Mouse (Mus musculus) neural tube, embryonic 15.5 days (tissue): ENCODE measurements at regions not wholly inside any gene's neighbourhood (a gene's known extent, or its start where the extent isn't known, plus 50 kb on each side); places are given as distances from the start of the nearest gene placed in this dataset.

Experiments used
- ATAC-seq: fragments of 200-750 bp; cut with Nextera tagmentation; 2 replicates; pipeline ENCODE4 v1.8.0; 2017; ENCODE audit warnings: mild to moderate bottlenecking, moderate TSS enrichment, moderate library complexity; ENCODE audit not compliant: low FRiP score
- H3K27ac ChIP-seq: fragments of 300-500 bp; sonication (generic); replicated peaks from 2 replicates; pipeline ENCODE4 v1.5.1; 2015; ENCODE audit warnings: mild to moderate bottlenecking, inconsistent platforms
- H3K27me3 ChIP-seq: fragments of 300-500 bp; sonication (generic); replicated peaks from 2 replicates; pipeline ENCODE4 v1.6.1; 2015; ENCODE audit warnings: inconsistent platforms
- H3K36me3 ChIP-seq: fragments of 300-500 bp; sonication (generic); 2 replicates; pipeline ENCODE4 v1.6.1; 2015; ENCODE audit warnings: inconsistent platforms
- H3K4me1 ChIP-seq: fragments of 300-500 bp; sonication (generic); 2 replicates; pipeline ENCODE4 v1.6.1; 2015; ENCODE audit warnings: inconsistent platforms
- H3K4me2 ChIP-seq: fragments of 300-500 bp; sonication (generic); 2 replicates; pipeline ENCODE4 v1.6.1; 2015; ENCODE audit warnings: inconsistent platforms, mild to moderate bottlenecking, moderate library complexity
- H3K4me3 ChIP-seq: fragments of 300-500 bp; sonication (generic); replicated peaks from 2 replicates; pipeline ENCODE4 v1.5.1; 2015; ENCODE audit warnings: mild to moderate bottlenecking, inconsistent platforms
- H3K9ac ChIP-seq: fragments of 300-500 bp; sonication (generic); replicated peaks from 2 replicates; pipeline ENCODE4 v1.6.1; 2015; ENCODE audit warnings: mild to moderate bottlenecking, inconsistent platforms
- H3K9me3 ChIP-seq: fragments of 300-500 bp; sonication (generic); replicated peaks from 2 replicates; pipeline ENCODE4 v1.6.1; 2016; ENCODE audit warnings: inconsistent platforms
- WGBS: fragments of 180-500 bp; shearing (Covaris S2); methylation state at CpG from one replicate; pipeline ENCODE4 v1.1.7; 2015; ENCODE audit warnings: mixed read lengths; 5-methylcytosine and 5-hydroxymethylcytosine counted together

DNA sequence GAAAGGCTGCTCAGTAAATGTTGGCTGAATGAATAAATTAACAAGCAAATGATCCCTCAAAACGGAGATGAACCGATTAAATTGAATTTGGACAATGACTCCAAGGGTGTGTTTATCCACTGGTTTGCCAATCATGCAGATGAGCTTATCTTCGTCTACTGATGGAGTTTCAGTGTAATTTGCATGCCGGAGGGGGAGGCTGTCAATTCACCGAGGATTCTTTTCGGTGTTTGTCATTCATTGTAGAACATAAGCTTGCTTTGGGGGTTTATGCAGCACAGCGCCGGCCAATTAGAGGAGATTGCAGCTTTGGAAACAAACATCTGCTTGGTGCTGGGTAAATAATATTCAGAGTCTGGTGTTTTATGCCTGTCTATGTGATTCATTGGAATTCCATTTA lies 132.7 kb downstream of the Otoa start:
- Histone ChIP-seq H3K36me3 (no peaks in the 10 kb centered on the region), H3K4me1 (0 out of 2 replicates have a peak, but pooled peaks cover 7% of the 10 kb centered on the region), H3K27ac (no peak overlapping the region), H3K27me3 (no peaks in the 10 kb centered on the region), H3K4me2 (no peak overlapping the region), H3K4me3 (no peak overlapping the region), H3K9ac (no peak overlapping the region), H3K9me3 (no peaks in the 10 kb centered on the region)
- peak; percentile 52; the same call in 1 of the 2 replicates for ATAC-seq
- WGBS: 53% methylated on average over 8 of the region's 8 CpGs

DNA sequence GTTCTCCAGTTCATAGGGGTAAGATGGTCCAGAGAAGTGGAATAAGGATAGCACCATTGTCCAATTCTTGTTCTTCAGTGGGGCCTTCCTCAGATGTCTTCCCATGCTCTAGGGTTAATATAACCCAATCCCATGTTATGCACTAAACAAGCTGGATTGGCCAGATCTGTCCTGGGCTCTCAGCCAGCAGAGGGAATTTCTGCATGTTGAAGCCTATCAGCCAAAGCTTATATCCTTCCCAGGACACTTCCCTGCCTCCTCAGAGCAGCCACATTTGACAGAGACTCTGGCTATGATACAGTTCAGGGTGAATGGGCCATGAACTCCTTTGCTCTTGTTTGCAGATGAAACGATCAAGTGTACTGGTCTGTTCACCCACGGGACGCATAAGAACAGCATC lies 133.6 kb downstream of the Otoa start:
- Histone ChIP-seq H3K9ac (no peak overlapping the region), H3K4me1 (0 out of 2 replicates have a peak, but pooled peaks cover 7% of the 10 kb centered on the region), H3K9me3 (no peaks in the 10 kb centered on the region), H3K4me2 (no peak overlapping the region), H3K36me3 (no peaks in the 10 kb centered on the region), H3K27me3 (no peaks in the 10 kb centered on the region), H3K27ac (0 out of 2 replicates have a peak overlapping the region, but pooled peaks have one; percentile 23), H3K4me3 (no peak overlapping the region)
- ATAC-seq: no peak
- 73% methylated on average over 3 of the region's 3 CpGs for WGBS

DNA sequence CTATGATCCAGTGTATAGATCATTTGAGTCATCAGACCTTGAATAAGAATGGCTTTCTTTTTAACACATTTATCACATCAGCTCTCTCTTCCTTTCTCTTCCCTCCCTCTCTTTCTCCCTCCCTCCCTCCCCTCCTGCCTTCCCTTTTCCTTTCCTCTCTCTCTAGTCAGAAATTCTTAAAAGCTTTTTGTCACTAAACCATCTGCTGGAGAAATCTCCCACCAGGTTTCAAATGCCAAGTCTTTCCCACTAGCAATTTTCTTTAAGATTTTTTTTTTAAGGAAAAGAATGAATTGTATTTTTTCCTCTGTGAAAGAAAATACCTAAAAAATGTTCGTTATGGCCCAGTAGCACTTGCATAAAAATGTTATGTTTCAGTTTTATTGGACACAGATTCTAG lies 134.3 kb downstream of the Otoa start:
- H3K36me3 ChIP-seq: no peaks in the 10 kb centered on the region
- H3K27me3 ChIP-seq: no peaks in the 10 kb centered on the region
- H3K9me3 ChIP-seq: no peaks in the 10 kb centered on the region
- ATAC-seq: no peak
- 0 out of 2 replicates have a peak, but pooled peaks cover 7% of the 10 kb centered on the region for H3K4me1 ChIP-seq
- no peak overlapping the region for H3K4me3 ChIP-seq
- H3K27ac ChIP-seq: no peak overlapping the region
- no peak overlapping the region for H3K9ac ChIP-seq
- H3K4me2 ChIP-seq: no peak overlapping the region
- 78% methylated on average over 1 of the region's 1 CpGs for WGBS

DNA sequence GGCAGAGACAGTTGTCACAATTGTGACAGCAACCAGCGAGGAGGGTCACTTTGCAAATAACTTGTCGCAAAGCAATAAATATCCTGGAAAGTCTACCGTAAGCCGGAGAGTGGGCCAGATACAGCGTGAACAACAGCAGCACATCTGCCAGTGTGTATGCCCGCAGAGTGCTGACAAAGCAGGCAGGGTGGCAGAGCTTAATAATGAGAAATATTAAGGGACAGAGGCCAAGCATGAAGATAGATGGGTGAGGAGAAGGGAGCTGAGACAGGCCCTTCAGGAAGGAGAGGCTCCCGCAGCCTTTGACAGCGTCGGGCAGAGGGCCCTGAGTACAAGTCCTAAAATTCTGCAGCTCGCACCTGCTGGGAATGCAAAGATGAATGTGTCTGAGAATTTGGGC lies 136.6 kb downstream of the Otoa start:
- H3K9me3 ChIP-seq: no peaks in the 10 kb centered on the region
- H3K36me3 ChIP-seq: no peaks in the 10 kb centered on the region
- H3K4me1 ChIP-seq: 0 out of 2 replicates have a peak, but pooled peaks cover 7% of the 10 kb centered on the region
- no peak for ATAC-seq
- no peak overlapping the region for H3K9ac ChIP-seq
- no peaks in the 10 kb centered on the region for H3K27me3 ChIP-seq
- no peak overlapping the region for H3K4me3 ChIP-seq
- no peak overlapping the region for H3K4me2 ChIP-seq
- H3K27ac ChIP-seq: no peak overlapping the region
- 46% methylated on average over 10 of the region's 10 CpGs for WGBS

DNA sequence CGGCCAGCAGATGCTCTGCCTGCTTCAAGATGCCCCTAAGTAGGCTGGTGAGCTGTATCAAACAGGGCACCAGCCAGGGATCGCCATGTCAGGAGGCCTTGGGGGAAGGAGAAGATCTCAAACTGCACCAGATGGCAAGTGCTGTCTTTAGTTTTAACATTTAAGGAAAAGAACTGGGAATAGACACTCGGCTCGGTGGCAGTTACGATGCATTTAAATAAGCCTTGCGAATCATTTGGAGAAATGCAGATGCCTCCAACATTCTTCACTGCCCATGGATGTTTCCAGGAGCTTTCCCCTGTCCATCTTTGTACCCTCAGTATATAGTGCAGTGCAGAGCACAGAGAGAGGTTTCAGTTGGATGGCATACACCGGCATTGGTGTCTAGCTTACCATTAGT lies 139.7 kb downstream of the Otoa start:
- ATAC-seq: no peak
- 0 out of 2 replicates have a peak, but pooled peaks cover 2% of the 10 kb centered on the region for H3K4me1 ChIP-seq
- no peaks in the 10 kb centered on the region for H3K9me3 ChIP-seq
- H3K27ac ChIP-seq: no peak overlapping the region
- no peaks in the 10 kb centered on the region for H3K27me3 ChIP-seq
- H3K4me3 ChIP-seq: no peak overlapping the region
- no peak overlapping the region for H3K9ac ChIP-seq
- H3K4me2 ChIP-seq: no peak overlapping the region
- H3K36me3 ChIP-seq: no peaks in the 10 kb centered on the region
- WGBS: 90% methylated on average over 7 of the region's 7 CpGs

DNA sequence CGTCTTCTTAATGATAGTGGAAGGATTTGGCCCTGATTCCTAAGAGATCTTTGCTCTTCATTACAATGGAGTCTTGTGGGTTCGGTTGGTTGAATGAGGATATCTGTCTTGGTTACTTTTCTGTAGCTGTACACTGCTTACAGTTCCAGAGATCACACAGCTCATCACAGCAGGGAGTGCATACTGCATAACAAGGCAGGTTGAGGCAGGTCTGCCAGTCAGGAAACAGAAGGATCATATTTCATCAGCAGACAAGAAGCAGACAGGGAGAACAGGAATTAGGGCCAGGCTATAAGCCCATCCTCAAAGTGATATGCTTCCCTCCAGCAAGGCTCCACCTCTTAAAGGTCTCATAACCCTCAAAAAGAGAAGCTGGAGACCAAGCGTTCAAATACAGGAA lies 150.4 kb downstream of the Otoa start:
- whole genome bisulfite sequencing: 84% methylated on average over 3 of the region's 3 CpGs
- no peak for ATAC-seq
- no peaks in the 10 kb centered on the region for H3K4me1 ChIP-seq
- H3K27ac ChIP-seq: no peak overlapping the region
- H3K4me3 ChIP-seq: no peak overlapping the region
- no peak overlapping the region for H3K9ac ChIP-seq
- H3K27me3 ChIP-seq: no peaks in the 10 kb centered on the region
- no peaks in the 10 kb centered on the region for H3K9me3 ChIP-seq
- H3K4me2 ChIP-seq: no peak overlapping the region
- H3K36me3 ChIP-seq: no peaks in the 10 kb centered on the region

DNA sequence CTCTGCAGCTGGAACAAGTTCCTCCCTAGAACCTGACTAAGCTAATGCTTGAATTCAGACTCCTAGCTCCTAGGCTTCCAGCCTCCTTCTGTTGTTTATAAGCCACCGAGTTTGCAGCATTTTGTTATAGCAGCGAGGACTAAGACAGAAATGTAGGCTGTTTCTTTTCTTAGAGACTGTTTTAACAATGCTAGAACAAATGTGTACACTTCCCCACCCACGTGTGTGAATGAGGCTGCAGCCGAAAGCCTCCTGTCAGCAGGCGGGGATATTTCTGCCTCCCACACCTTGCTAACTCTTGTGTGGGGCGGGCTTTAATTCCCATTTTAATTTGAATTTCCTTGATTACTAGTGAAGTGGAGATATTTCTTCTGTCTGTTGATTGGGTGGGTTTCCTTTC lies 153.4 kb downstream of the Otoa start:
- no peak for ATAC-seq
- H3K27me3 ChIP-seq: no peaks in the 10 kb centered on the region
- 88% methylated on average over 6 of the region's 6 CpGs for WGBS

DNA sequence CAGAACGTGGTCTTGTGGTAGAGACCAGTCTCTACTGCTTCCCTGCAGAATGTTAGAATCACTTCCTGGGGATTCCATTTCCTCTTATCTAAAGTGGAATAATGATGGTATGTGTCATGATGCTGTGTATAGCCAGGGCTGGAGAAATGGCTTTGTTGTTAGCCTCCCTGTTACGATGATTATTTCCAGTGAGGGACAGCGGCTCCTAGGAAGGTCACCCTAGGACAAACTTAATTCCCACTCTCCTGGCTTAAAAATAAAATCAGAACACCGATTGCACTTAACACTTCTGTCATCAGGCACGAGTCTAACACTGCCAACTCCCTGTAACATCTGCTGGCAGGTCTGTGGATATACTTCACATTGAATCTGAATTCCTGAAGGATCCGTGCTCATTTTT lies 151.9 kb upstream of the Hs3st2 start:
- Histone ChIP-seq H3K27me3 (no peaks in the 10 kb centered on the region), H3K36me3 (no peaks in the 10 kb centered on the region), H3K27ac (no peak overlapping the region), H3K9me3 (no peaks in the 10 kb centered on the region), H3K9ac (no peak overlapping the region), H3K4me3 (no peak overlapping the region), H3K4me2 (no peak overlapping the region), H3K4me1 (no peaks in the 10 kb centered on the region)
- 81% methylated on average over 6 of the region's 6 CpGs for WGBS
- ATAC-seq: no peak

More for the DNA sequence above, 153.4 kb downstream of the Otoa start:
- H3K36me3 ChIP-seq: no peaks in the 10 kb centered on the region
- no peak overlapping the region for H3K9ac ChIP-seq
- H3K4me1 ChIP-seq: no peaks in the 10 kb centered on the region
- H3K4me3 ChIP-seq: no peak overlapping the region
- no peak overlapping the region for H3K27ac ChIP-seq
- no peaks in the 10 kb centered on the region for H3K9me3 ChIP-seq
- H3K4me2 ChIP-seq: no peak overlapping the region

DNA sequence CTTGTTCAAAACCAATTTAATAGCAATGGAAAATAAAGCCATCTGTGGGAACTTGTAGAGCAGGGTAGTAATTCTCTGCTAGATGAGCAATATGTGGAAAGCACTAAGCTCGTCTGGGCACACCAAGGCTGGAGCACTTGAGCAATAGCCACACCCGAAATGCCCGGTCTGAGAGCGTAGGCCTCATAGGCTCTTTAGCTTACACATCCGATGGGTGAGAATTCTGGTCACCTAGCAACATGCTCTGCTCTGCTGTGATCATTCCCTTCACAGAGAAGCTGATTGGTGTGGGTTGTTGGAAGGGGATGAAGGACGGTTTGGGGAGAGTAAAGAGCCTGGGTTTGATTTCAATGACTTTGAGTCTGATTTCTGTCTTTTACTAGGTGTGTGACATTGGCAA lies 143.8 kb upstream of the Hs3st2 start:
- Histone ChIP-seq H3K27me3 (no peaks in the 10 kb centered on the region), H3K4me1 (no peaks in the 10 kb centered on the region), H3K9me3 (no peaks in the 10 kb centered on the region), H3K4me2 (no peak overlapping the region), H3K4me3 (no peak overlapping the region), H3K9ac (no peak overlapping the region), H3K27ac (no peak overlapping the region; the same call in 1 of the 2 replicates), H3K36me3 (no peaks in the 10 kb centered on the region)
- ATAC-seq: peak; percentile 50; the same call in 1 of the 2 replicates
- whole genome bisulfite sequencing: 52% methylated on average over 6 of the region's 6 CpGs

DNA sequence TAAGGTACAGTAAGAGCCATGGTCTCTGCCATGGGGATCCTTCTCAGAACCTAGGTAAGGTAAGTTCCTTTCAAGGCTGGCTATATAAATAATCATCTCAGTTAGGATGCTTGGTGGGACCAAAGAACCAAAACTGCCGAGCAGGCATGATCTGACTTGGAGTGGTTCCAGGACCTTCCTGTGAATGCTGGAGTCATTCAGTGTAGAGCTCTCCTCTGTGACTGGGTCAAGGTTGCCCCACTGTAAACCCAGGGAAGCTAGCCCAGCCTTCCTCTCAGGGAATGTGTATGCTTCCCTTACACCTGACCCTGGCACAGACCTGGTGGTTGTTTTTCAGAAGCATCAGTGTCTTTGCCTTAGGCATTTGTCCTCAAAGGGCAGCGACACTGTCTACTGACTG lies 134.2 kb upstream of the Hs3st2 start:
- WGBS: 87% methylated on average over 2 of the region's 2 CpGs

DNA sequence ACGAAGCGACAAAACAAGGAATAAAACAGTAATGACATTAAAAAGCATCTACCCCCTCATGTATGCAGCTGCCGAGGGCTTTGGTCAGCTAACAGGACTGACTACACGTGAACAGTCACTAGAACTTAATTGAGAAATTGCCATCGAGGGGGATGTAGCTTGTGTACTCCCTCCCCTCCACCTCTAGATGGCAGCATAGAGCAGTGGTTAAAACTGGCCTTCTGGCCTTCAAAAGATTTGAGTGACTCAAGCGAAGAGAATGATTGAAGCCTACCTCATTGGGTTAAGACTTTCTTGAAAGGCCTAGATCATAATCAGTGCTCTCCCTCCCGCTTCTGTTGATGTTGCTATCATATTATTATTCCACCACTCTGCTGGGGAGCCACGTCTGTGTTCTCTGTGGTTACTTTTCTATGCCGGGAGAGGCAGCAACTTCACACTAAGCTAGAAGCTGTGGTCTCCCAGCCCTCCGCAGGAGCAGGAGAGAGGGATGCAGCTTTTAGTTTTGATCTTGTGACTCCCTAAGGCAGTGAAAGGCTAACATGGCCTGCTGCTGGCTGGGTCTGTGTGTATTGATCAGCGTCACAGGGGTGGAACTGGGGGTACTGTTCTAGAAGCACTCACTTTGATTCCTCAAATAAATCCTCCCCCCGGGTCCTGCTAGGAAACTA lies 132.7 kb upstream of the Hs3st2 start:
- peak; percentile 51; the same call in 1 of the 2 replicates for ATAC-seq
- Histone ChIP-seq H3K4me1 (peaks cover 7% of the 10 kb centered on the region; the same call in 1 of the 2 replicates), H3K9me3 (no peaks in the 10 kb centered on the region), H3K4me2 (no peak overlapping the region), H3K4me3 (no peak overlapping the region), H3K9ac (no peak overlapping the region), H3K27me3 (no peaks in the 10 kb centered on the region), H3K36me3 (no peaks in the 10 kb centered on the region), H3K27ac (peak overlapping the region; percentile 54)
- 44% methylated on average over 12 of the region's 12 CpGs for WGBS

More for the DNA sequence above, 134.2 kb upstream of the Hs3st2 start:
- Histone ChIP-seq H3K9ac (no peak overlapping the region), H3K27ac (no peak overlapping the region), H3K36me3 (no peaks in the 10 kb centered on the region), H3K4me2 (no peak overlapping the region), H3K27me3 (no peaks in the 10 kb centered on the region), H3K4me3 (no peak overlapping the region), H3K4me1 (peaks cover 7% of the 10 kb centered on the region; the same call in 1 of the 2 replicates), H3K9me3 (no peaks in the 10 kb centered on the region)
- no peak for ATAC-seq

DNA sequence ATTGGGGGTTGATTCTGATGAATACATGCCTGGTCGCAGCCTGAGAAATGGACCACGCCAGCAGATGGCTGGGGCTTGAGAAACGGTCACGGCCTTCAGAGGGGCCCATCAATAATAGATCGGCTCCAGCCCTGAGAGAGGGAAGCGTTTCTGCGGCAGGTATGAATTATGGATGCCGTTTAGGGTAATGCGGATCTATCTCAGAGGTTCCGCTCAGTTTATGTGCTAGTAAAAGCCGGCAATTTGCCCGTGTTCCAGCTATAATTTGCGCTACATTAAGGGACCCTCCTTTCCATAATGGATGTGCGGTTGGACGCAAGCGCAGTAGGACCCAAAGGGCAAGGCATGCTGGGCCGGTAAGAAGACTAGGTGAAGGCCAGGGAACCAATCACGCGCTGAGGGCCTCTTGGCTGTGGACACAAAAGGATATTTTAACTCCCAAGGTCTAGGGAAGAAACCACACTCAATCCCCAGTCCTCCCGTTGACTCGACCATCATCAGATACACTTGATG lies 132.1 kb upstream of the Hs3st2 start:
- H3K4me2 ChIP-seq: no peak overlapping the region
- peak; percentile 77 for ATAC-seq

More for the DNA sequence above, 132.1 kb upstream of the Hs3st2 start:
- Histone ChIP-seq H3K27me3 (no peaks in the 10 kb centered on the region), H3K4me3 (no peak overlapping the region), H3K9ac (no peak overlapping the region), H3K27ac (peak overlapping the region; percentile 54), H3K9me3 (no peaks in the 10 kb centered on the region), H3K4me1 (peaks cover 7% of the 10 kb centered on the region; the same call in 1 of the 2 replicates), H3K36me3 (no peaks in the 10 kb centered on the region)
- 60% methylated on average over 21 of the region's 21 CpGs for whole genome bisulfite sequencing
